Mouse (Mus musculus): Measurements from ENCODE around the gene Mapk7.

GRCm38 (mm10) chr11:61476786-61477382, 17.3 kb downstream of the Mapk7 start:
- no peak for TF ChIP-seq CTCF (IDR thresholded peaks at IDR 0.05; ENCODE audit: control insufficient read depth, insufficient read depth, insufficient replicate concordance, low read depth, low read length)
- no peak for TF ChIP-seq POLR2A (IDR thresholded peaks at IDR 0.05; ENCODE audit: control insufficient read depth, low read depth, low read length)
